Mouse (Mus musculus) cerebellum, adult 2 months (tissue): ENCODE data around the gene Scml4.

Experiments
- CTCF ChIP-seq: fragments of 200-500 bp; IDR thresholded peaks from 2 replicates; pipeline ENCODE4 v1.5.1; 2011; ENCODE audit warnings: low read depth, mild to moderate bottlenecking, control low read depth, low read length, moderate library complexity, borderline replicate concordance; ENCODE audit not compliant: insufficient read depth
- POLR2A ChIP-seq: fragments of 200-500 bp; IDR thresholded peaks from 2 replicates; pipeline ENCODE4 v1.6.1; 2011; ENCODE audit warnings: low read length, control low read depth, borderline replicate concordance; ENCODE audit not compliant: insufficient read depth

- TF ChIP-seq CTCF (no peak), POLR2A (no peak)
Observed at GRCm38 (mm10) chr10:42941278-42941677, 81.1 kb downstream of the Scml4 start.
